Mouse (Mus musculus) gastrocnemius, adult 2 months (tissue): ENCODE data around the gene Hic1. TPM values are rescaled to one million over a fixed set of nuclear protein-coding genes. Genes with fewer than 3 reads are reported as not detected.
"Not testable (repeated sequence)": the region's sequence is repeated elsewhere in the genome, so short reads cannot be mapped to it uniquely, and the experiment has no call there.

Experiments
- DNase-seq: peaks from one replicate; pipeline ENCODE4 v3.0.0; 2022
- H3K27ac ChIP-seq: fragments of 200-600 bp; 2 replicates; pipeline ENCODE4 v1.8.1; 2022; ENCODE audit warnings: mild to moderate bottlenecking
- H3K4me3 ChIP-seq: fragments of 200-600 bp; 2 replicates; pipeline ENCODE4 v1.8.1; 2022; ENCODE audit warnings: mild to moderate bottlenecking, moderate library complexity
- CTCF ChIP-seq: fragments of 200-600 bp; IDR thresholded peaks from 2 replicates; pipeline ENCODE4 v1.8.1; 2022; ENCODE audit warnings: antibody characterized with exemption, mild to moderate bottlenecking, moderate library complexity
- intact Hi-C: fragments of 180-260 bp; cut with DNase I; formaldehyde crosslinking; loops from one replicate; pipeline ENCODE4 v1.15.1; 2025
- total RNA-seq, 2 experiments: library from RNA; stranded (reverse); gene quantifications; 2 replicates each; pipeline ENCODE4 v1.2.3; 2021

Hic1 gene
- total RNA-seq, 2 experiments from 2014 or later: 4.6 to 6.6 TPM

DNA sequence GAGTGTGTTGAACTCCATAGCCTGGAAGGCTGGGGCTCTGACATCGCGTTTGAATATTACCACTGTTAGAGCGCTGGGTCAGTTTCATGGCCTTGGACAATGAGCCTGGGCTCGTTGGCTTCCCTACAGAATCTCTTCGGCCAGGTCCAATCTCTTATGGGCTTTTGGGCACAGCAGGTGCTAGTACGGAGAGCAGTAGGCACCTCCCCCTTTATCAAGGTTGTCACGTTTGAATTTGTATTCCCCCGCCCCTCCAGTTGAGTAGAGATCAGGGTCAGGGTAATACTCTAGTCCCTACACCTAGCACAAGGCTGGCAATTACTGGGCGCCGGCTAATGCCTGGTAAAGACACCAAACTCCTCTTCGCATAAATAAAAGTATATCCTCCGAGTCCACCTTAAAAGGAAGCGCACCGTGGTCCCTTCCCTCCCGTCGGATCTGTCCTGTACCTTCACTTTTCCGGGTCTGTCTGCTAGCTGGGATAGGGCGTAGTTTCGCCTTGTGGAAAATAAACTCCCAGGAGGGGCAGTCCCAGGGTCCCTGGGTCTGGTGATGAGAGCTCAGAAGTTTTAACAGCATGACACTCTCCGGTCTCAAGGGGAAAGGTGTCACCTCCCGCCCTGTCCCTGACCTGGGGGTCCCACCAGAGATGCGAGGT lies 20.5 kb upstream of the Hic1 start:
- Histone ChIP-seq H3K4me3 (peak overlapping the region; percentile 90), H3K27ac (peak overlapping the region; percentile 82)
- TF ChIP-seq CTCF: no peak
- intact Hi-C loops: no loop called here
- no peak for DNase-seq

DNA sequence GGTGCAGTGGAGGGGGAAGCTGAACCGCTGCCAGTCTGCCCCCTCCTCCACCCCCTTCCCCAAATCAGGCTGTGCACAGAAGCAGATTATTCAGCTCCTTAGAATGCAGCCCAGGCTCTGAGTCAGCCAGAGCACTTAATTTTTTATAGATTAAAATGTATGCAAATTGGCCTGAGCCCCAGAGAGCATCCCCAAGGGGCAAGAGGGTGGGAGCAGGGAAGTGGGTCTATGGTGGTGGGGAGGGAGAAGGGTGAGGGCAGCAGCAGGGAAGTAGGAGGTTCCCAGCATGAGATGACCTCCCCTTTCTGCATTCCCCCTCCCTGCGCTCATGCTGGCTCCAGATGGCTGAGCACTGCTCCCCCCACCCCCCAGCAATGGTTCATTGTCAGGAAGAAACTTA lies 15.7 kb upstream of the Hic1 start:
- H3K4me3 ChIP-seq: no peak overlapping the region
- TF ChIP-seq CTCF: no peak
- no peak overlapping the region for H3K27ac ChIP-seq
- DNase-seq: no peak
- intact Hi-C loops: no loop called here

DNA sequence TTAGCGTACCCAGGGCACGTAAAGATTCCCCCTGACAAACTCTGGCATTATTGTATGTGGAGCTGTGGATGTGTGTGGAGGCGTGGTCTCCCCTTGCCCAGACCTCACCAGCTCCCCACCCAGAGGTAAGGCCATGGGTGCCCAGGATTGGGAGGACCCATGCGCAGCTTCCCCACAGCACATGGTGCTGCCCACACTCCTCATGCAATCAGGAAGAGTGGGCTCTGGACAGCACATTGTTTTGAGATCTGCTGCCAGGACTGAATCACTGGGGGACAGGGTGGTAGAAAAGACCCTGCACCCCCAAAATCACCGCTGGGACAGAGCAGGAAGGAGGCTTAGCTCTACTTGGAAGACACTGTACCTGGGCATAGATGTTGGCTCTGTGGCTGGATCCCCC lies 15.3 kb upstream of the Hic1 start:
- no peak for DNase-seq
- no peak overlapping the region for H3K27ac ChIP-seq
- intact Hi-C loops: no loop called here
- no peak for TF ChIP-seq CTCF
- H3K4me3 ChIP-seq: no peak overlapping the region

DNA sequence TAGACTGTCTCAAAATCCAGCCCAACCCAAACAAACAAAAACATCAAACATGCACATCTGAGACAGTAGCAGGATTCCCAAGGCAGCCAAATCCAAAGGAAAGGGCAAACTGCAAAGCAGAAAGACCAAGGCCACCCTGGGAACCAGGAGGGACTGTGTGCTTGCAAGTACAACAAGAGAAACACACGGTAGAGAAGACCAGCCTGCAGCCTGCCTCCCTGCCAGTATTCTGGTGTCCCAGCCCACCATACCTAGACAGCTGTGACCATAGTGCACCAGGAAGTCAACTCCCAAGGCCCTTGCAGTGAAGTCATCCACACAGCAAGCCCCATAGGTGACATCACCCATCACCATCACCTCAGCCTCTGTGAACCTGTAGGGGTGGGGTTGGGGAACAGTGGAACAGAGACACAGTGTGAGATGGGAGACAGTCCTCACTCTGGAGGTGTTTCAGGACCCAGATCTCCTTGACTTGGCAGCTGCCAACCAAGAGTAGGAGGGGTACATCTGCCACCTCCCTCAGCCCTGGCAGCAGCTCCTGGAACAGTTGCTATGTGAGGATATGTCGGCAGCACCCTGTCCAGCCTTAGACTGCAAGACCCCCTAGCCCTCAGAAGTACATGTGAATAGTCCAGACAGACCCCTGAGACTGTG lies 14.7 kb upstream of the Hic1 start:
- H3K4me3 ChIP-seq: no peak overlapping the region
- no peak for TF ChIP-seq CTCF
- intact Hi-C loops: no loop called here
- no peak overlapping the region for H3K27ac ChIP-seq
- no peak for DNase-seq

DNA sequence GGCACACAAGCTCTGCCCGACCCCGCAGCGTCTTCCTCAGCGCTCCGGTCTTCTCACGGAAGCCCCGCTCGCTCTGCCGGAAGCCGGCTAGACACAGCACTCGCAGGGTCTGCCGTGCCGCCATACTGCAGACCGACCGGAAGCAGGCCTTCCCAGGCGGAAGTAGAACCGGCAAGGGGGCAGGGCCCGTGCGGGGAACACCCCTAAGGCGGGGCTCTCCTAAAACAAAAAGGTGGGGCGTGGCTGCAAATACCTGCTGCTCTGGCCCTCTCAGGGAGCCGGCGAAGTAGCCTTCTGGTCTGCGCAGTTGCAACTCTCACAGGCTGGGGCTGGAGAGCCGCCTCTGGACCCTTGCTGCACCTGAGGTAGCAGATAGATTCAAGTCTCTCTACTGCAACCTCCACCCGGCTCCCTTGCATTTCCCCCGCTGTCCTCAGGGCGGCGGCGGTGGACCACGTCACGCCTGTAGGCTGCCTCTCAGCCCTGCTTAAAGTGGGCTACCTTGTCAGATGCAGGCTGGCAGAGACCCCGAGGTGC lies 9.4 kb upstream of the Hic1 start, which contains the start of gene Ovca2:
Gene Ovca2, minus strand, starts transcription at position 164 of the 537 bp plus-strand sequence.
- peak; percentile 91 for DNase-seq
- no peak; the same call in 1 of the 2 replicates for TF ChIP-seq CTCF
- Histone ChIP-seq H3K27ac (peak within 1 kb of the TSS; percentile 87), H3K4me3 (peak within 1 kb of the TSS; percentile 87)
- intact Hi-C loops: loop anchor here (2.0 kb wide), 1 partner anchor 112 kb away; no protein-coding TSS in a partner anchor

DNA sequence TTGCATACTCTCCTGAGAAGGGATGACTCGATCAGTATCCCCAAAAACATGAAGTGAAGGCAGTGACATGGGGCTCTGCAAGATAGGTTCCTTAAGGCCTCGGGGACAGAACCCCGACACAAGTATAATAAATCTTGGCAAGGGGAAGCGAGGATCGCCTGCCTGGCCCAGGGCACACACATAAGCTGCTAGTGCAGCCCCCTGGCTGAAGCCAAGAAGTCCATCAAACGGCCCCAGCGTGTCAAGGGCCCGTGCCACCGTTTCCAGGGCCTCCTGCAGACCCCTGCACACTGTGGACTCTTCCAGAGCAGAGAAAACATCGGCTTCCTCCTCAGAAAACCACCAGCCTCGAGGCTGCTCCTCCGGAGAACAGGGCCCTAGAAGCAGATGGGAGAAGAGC lies 8.7 kb upstream of the Hic1 start:
- peak overlapping the region; percentile 87 for H3K4me3 ChIP-seq
- intact Hi-C loops: loop anchor here (2.0 kb wide), 1 partner anchor 113 kb away; no protein-coding TSS in a partner anchor
- DNase-seq: no peak
- no peak for TF ChIP-seq CTCF
- H3K27ac ChIP-seq: peak overlapping the region; percentile 87

DNA sequence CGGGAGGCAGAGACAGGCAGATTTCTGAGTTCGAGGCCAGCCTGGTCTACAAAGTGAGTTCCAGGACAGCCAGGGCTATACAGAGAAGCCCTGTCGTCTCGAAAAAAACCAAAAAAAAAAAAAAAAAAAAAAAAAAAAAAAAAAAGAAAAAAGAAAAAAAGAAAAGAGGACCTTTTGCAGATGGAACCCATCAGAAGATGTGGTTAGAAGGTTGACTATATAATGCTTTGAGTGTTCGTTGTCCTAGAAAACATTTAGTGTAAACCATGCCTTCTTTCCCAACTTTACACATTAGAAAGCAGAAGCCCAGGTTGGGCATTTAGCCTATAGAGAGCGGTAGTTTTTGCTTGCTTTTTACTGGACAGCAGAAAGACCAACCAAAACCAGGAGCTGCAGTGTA lies 5.3 kb upstream of the Hic1 start:
- H3K4me3 ChIP-seq, intact Hi-C loops, H3K27ac ChIP-seq, DNase-seq: not testable (repeated sequence)

DNA sequence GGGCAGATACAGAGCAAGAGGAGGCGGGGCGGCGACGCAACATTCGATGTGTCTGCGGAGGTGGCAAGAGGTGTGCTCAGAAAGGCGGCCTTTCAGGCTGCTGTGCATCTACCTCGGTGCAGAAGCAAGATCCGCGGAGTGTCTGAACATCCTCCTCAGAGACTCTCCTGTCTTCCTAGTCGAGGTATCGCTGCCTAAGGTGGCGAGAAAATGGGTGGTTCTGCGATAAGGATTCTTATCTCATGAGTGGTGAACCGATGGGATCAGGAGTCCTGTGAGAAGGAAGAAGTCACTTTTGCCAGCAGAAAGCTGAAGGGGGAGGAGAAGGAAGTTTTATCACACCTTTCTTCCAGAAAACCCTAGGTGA lies 4.5 kb upstream of the Hic1 start:
- peak overlapping the region; percentile 81 for H3K4me3 ChIP-seq
- DNase-seq: no peak
- no peak for TF ChIP-seq CTCF
- H3K27ac ChIP-seq: no peak overlapping the region
- intact Hi-C loops: no loop called here

DNA sequence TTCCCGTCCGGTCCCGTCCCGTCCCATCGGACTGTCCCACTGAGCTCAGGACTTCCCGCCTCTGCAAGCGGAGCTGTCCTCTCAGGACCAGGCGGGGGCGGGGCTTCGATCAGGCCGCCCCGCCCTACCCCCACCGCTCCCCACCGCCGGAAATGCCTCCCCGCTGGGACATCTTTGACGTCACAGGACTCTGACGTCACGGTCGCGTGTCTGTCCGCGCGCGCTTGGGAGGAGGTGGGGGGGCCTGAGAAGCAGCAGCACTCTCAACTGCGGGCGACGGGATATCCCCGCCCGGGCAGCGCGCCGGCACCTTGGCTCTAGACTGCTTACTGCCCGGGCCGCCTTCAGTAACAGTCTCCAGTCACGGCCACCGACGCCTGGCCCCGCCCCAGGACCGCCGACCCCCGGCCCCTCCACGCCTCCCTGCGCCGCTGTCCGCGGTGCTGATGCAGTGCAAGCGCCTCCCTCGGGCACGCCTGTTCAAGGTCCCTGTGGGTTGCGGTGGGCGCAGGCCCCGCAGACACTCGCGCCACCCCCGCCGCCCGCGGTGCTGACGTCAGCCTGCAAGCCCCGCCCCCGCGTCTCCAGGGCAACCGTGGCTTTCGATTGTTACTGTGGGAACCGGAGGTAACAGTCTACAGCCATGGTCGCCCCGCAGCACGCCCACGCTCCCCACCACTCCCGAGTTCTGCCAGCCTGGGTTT lies 3.9 kb upstream of the Hic1 start:
- Histone ChIP-seq H3K27ac (peak overlapping the region; percentile 46; the same call in 1 of the 2 replicates), H3K4me3 (peak overlapping the region; percentile 81)
- intact Hi-C loops: no loop called here
- DNase-seq: peak; percentile 86
- no peak for TF ChIP-seq CTCF

DNA sequence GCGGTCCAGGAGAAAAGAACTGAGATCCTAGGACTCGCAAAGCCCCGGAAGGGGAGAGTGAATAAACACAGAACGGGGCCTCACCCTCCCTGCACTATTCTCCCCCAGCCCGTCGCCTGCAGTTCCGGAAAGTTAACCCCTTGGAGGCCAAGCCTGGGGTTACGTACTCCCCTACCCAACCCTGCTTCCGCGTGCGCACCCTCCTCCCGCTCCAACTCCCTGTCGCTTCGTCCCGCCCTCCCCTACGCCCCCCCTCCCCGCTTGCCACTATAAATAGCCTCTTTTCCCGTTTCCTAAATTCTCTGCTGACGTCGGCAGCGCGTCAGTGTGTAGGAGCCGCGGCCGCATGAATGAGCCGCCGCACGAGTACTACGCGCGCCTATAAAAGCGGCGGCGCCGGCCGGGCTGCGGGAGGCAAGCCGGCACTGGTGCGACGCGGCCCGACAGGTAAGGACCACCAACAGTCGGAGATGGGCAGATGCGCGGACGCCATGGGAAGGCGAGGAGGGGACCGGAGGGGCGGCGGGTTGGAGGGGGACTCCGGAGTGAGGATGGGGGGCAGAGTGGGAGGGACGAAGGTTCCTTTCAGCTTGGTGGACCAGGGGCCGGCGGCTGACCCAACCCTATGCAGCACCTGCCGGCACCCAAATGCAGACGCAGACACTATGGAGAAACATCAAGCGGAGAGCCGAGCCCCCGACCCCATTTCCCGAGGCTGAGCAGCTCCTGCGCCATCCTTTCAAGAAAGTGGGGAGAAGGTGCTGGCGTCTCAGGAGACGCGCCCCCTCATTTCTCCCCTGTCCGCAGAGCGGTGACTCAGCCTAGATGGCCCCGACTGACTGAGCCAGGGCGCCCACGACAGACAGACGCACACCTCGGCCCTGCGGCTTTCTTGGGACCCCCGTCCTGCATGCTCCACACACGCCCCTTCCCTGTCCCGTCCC lies 3.1 kb upstream of the Hic1 start:
- peak overlapping the region; percentile 81 for H3K4me3 ChIP-seq
- H3K27ac ChIP-seq: peak overlapping the region; percentile 16; the same call in 1 of the 2 replicates
- TF ChIP-seq CTCF: no peak
- intact Hi-C loops: no loop called here
- DNase-seq: peak; percentile 38

DNA sequence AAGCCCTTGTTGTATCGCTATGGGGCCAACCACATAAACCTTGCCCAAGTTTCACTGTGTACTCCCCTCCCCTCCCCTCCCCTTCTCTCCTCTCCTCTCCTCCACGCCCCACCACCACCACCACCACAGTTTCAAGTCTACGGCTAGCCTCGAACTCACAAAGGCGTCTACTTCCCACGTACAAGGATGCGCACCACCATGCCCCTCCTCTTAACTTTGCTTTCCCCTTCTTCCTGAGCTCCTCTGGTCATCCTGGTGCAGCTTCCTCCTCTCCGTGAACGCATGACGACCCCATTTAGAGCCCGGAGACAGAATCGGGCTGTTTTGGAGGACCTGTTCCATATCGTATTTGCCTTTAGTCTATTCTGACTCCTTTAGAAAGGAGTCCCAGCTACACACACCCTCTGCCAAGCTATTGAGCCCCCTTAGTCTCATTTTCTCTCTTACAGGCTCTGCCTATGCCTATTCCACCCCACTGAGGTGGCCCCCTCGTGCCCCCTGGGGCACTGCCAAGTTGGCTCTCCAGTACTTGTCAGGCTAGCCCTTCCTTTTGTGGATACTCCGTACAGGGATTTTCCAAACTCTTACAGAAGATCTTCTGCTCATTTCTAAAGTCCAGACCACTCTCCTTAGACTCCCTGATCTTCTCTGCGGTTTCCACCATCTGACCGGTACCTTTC lies 2.0 kb upstream of the Hic1 start:
- H3K4me3 ChIP-seq: no peak overlapping the region
- intact Hi-C loops: no loop called here

More for the DNA sequence above, 2.0 kb upstream of the Hic1 start:
- DNase-seq: peak; percentile 40
- no peak for TF ChIP-seq CTCF
- H3K27ac ChIP-seq: no peak overlapping the region
